Mouse (Mus musculus) C2C12 (cell line): Measurements from ENCODE around the gene Gm5431.

Experiments
- CEBPB ChIP-seq: IDR thresholded peaks from one replicate; pipeline ENCODE4 v1.6.1; 2011; ENCODE audit warnings: low read depth, mild to moderate bottlenecking, control low read depth, moderate library complexity
- CTCF ChIP-seq: IDR thresholded peaks from one replicate; pipeline ENCODE4 v1.5.1; 2011; ENCODE audit not compliant: control insufficient read depth, insufficient read depth, insufficient read length
- FOSL1 ChIP-seq: IDR thresholded peaks from one replicate; pipeline ENCODE4 v1.8.0; 2011; ENCODE audit warnings: mild to moderate bottlenecking, low read length; ENCODE audit not compliant: poor library complexity, insufficient read depth, severe bottlenecking
- MAX ChIP-seq: IDR thresholded peaks from one replicate; pipeline ENCODE4 v1.6.1; 2011; ENCODE audit warnings: mild to moderate bottlenecking, control low read depth
- MYOD1 ChIP-seq: IDR thresholded peaks from one replicate; pipeline ENCODE4 v1.6.1; 2011; ENCODE audit warnings: low read depth; ENCODE audit not compliant: control insufficient read depth, insufficient read length
- USF1 ChIP-seq: IDR thresholded peaks from one replicate; pipeline ENCODE4 v1.6.1; 2011; ENCODE audit warnings: low read depth, mild to moderate bottlenecking, control low read depth, moderate library complexity

DNA sequence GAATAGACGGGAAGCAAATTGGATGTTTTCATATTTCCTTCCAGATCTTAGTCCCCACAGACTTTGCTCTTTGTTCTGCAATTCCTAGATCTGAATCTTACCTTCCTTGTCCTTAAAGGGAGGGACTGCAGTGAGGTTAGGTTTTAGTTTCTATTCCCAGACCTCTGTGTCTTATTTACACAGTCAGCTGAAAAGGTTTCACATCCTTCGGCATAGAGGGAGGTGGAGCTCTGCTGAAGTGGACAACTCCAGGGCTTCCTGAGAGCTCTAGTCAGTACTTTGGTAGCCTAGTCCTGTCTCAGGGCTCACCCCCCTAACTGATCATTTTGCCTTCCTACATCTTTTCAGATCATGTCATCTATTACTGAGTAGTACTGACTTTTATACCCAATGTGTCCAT lies at the start of gene Gm5431:
- TF ChIP-seq CEBPB (no peak), CTCF (no peak), MAX (no peak), FOSL1 (no peak), USF1 (no peak), MYOD1 (no peak)
